Mouse (Mus musculus): ENCODE measurements around the gene Axin2.
"Not testable (repeated sequence)": the region's sequence is repeated elsewhere in the genome, so short reads cannot be mapped to it uniquely, and the experiment has no call there.

Axin2 gene

DNA sequence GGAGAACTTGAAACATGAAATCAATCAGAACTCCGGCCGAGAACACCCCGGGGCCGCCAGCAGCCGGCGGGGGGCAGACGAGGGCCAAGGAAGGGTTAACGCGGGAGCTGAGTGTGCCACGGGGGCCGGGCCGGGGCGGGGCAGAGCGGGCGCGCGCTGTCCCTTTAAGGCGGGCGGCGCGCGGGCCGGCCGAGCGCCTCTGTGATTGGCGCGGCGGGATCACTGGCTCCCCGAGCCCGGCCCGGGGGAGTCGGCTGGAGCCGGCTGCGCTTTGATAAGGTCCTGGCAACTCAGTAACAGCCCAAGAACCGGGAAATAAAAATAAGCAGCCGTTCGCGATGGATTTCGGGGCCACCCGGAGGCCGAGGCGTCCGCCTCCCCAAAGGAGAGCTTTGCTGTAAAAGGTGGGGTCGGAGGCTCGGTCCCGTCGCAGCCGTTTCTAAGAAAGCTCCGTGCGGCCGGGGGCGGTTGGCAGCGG, at the start of gene Axin2:
Axin2 (plus strand) TSS at position 192 of the 478 bp plus-strand sequence.
- ChIA-PET POLR2A (interaction anchor here in 3 of 4 experiments (0.6 to 3.1 kb wide), 13 partner anchors 8 to 495 kb away, joined by 3 to 34 read pairs (median 3); partner anchors contain the start of gene Cep112 (in 1 of the 3)), CTCF (interaction anchor here in 3 of 4 experiments (0.6 to 0.9 kb wide), 7 partner anchors 9 to 571 kb away, joined by 3 to 12 read pairs (median 3); no protein-coding TSS in a partner anchor)

DNA sequence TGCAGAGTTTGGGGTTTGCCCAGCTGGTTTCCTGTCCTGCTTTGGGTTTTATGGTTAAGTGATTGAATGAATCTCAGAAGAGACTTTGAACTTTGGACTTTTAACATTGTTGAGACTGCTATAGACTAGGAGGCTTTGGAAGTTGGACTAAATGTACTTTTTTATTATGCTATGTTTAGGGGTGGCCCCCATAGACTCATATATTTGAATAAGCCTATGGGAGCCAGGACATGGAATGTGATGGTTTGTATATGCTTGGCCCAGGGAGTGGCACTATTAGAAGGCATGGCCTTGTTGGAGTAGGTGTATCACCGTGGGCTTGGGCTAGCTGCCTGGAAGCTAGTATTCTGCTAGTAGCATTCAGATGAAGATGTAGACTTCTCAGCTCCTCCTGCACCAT, 48.9 kb upstream of the Axin2 start:
- CTCF ChIA-PET, POLR2A ChIA-PET: not testable (repeated sequence)

DNA sequence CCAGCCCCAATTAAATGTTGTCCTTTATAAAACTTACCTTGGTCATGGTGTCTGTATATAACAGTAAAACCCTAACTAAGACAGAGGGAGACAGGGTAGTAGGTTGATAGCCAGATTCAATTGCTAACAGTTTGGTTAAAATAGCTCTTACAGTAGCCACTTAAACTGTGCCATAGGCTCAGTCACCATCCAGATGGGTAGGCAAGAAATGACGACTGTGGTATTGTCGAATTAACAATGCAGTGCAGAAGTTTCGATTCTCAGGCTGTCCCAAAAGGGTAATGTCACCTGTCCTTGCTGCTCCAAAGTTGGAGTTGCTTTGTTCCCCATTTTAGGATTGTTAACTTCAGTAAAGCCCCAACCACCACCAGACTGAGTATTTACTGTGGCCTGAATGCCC, 48.4 kb upstream of the Axin2 start:
- POLR2A ChIA-PET = no interaction called here
- CTCF ChIA-PET = no interaction called here

DNA sequence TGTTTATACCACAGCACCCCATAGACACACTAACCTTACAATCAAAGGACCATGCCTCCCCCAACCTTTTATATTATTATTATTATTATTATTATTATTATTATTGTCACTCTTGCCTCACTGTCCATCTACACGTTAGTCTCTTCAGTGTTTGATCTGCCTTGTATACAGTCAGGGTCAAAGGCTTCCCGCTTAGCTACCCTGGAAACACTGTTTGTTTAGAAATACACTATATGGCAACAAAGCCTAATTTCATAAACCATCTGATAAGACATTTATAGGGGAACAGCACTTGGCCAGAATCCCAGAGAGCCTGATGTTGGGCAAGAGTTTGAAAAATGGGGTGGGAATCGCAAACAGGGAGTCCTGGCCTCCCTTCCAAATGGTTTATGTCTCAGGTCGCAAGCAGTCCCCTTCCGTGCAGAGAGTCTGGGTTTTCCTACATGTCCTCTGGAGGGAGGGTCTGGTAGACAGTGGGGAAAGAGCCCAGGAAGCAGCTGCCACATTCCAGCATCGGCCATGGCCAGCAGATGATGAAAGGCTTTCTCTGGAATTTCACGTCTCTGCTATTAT, 43.4 kb upstream of the Axin2 start:
- ChIA-PET CTCF (no interaction called here), POLR2A (no interaction called here)

DNA sequence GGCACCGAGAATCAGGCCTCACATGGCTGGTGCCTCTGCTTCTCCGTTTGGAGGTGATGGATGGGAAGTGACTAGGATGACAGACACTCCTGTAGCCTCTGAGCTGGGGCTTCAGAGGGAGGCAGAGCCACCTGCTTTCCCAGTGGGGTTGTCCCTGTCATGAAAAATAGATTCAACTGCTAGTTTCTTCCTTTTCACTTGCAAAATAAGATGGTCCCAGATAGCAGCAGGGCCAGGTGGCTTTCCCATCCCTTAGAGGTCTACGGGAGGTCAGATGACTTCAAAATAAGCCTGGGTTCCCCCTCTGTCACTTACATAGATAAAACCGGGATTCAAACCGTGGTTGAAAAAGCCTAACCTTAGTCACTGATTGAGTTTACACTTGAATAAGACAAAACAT, 42.6 kb upstream of the Axin2 start:
- CTCF ChIA-PET = no interaction called here

DNA sequence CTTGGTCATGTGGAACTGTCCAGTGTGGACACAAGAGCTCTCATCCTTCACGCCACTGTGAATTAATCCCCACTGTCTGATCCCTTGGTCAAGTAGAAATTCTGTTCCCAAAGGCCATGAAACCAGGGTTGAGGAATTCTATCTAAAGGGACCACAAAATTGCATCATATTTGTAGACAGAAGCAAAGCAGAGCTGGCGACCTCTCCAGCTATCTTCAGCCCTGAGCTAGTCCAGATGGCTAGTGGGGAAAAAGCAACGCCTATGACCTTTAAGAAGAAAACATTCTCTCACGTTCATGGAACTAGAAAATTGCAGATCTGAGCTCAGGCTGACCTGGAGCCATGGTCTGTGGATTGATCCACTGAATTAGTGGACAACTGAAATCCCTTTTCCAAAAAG, 39.6 kb upstream of the Axin2 start:
- ChIA-PET POLR2A (interaction anchor here in 1 of 4 experiments (0.5 kb wide), 1 partner anchor 61 kb away, joined by 4 read pairs; no protein-coding TSS in a partner anchor), CTCF (no interaction called here)

More for the DNA sequence above, 42.6 kb upstream of the Axin2 start:
- POLR2A ChIA-PET = no interaction called here

DNA sequence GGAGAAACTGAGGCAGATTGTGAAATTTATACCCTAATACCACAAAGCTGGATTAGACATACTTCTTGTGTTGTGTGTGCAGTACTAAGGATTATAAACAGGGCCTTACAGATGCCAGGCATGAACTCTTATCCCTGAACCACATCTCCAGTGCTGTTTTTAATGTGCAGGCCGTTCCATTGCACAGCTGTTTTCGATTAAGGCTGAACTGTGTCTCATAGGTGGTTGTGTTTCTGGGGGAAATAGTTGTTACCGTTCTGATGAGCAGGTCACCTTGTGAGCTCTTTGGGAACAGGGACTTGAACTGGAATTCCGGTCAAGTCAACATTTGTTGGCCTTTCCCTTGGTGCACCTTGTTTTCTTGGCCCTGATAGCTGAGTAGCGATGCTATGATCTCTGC, 38.5 kb upstream of the Axin2 start:
- CTCF ChIA-PET = no interaction called here
- POLR2A ChIA-PET = no interaction called here

DNA sequence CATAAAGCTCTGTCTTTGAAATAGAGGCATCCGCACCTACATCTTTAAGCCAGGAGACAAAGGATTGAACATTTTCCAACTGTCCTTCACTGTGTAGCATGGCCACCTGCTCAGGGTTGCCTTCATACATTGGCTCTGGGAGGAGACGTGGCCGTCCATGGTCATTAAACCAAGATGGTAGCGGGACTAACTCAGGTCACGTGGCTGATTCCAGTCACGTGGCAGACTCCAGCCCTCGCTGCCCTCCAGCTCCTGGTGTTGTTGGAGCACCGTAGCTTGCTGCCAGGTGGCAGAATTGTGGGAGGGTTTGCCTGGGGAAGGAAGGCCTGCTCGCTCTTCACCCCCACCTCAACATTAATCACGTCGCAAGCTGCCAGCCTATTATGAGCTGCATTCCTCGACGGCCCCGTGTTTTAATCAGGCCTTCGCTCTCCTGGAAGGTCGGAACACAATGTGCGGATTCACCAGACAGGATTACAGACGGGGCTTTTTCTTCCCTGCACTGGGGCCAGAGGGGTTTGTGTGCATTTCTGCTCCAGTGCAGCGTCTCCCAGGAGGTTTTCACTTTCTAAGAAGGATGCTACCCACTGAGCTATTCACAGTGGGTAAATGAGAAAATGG, 34.8 kb upstream of the Axin2 start:
- CTCF ChIA-PET = no interaction called here
- POLR2A ChIA-PET = interaction anchor here in 2 of 4 experiments (0.5 to 1.0 kb wide), 4 partner anchors 10 to 38 kb away, joined by 3 read pairs; partner anchors contain the start of gene Axin2 (in 1 of the 2)

DNA sequence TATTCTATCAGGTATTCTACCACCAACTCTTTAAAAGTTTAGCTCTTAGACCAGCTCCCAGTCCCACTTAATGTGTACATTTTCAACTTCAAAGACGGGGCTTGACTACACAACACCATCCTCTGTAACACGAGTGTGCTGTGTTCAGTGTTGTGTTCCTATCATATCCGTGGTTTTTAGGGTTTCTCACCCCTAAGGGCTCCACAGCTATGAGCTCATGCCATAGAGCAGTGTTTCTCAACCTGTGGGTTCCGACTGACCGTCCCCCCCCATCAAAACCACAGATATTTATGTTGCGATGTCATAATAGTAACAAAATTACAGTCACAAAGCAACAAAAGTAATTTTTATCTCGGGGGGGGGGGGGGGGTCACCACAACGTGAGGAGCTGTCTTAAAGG, 34.1 kb upstream of the Axin2 start:
- ChIA-PET CTCF (interaction anchor here in 1 of 4 experiments (0.6 to 0.7 kb wide), 2 partner anchors 412 to 1374 kb away, joined by 4 read pairs; partner anchors contain the start of gene Rgs9), POLR2A (interaction anchor here in 2 of 4 experiments (0.5 to 1.0 kb wide), 4 partner anchors 25 to 94 kb away, joined by 3 to 5 read pairs (median 3); partner anchors contain the start of gene Axin2 (in 1 of the 2))

DNA sequence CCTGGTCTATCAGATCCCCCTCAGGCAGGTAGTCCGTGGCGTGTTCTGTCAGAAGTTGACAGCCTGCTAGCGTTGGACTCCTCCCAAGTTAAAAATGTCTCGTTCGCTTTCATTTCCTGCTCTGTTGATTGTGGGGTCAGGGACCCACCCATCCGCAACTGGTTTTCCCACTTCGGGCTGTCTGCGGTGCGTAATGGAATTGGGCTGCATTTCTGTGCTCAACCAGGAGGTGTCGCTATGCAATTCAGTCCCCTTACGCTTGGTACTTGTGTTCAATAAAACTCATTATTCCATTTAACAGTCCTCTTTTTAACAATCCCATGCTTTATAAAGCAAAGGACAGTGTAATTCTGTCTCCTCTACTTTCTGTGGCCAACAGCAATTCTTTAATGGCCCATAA, 31.0 kb upstream of the Axin2 start:
- ChIA-PET CTCF (no interaction called here), POLR2A (no interaction called here)

DNA sequence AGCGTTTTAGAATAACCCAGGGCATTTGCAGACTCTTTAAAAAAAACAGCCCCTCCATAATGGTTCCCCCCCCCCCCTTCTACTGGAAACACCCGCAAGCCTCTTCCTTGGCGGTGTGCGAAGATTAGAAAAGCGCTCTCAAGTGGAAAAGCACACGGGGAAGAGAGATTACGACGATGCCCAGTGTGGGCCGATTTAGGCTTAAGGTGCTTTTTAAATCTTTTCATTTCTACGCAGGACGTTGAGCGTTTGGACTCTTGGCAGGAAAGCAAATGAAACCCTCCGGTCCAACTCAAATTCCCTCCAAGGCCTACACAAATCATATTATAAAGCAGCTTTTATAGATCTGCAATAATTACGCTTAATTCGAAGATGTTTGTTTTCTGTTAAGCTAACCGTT, 29.6 kb upstream of the Axin2 start:
- ChIA-PET POLR2A (interaction anchor here in 1 of 4 experiments (1.0 to 2.0 kb wide), 4 partner anchors 10 to 44 kb away, joined by 3 to 7 read pairs (median 4); no protein-coding TSS in a partner anchor), CTCF (no interaction called here)

DNA sequence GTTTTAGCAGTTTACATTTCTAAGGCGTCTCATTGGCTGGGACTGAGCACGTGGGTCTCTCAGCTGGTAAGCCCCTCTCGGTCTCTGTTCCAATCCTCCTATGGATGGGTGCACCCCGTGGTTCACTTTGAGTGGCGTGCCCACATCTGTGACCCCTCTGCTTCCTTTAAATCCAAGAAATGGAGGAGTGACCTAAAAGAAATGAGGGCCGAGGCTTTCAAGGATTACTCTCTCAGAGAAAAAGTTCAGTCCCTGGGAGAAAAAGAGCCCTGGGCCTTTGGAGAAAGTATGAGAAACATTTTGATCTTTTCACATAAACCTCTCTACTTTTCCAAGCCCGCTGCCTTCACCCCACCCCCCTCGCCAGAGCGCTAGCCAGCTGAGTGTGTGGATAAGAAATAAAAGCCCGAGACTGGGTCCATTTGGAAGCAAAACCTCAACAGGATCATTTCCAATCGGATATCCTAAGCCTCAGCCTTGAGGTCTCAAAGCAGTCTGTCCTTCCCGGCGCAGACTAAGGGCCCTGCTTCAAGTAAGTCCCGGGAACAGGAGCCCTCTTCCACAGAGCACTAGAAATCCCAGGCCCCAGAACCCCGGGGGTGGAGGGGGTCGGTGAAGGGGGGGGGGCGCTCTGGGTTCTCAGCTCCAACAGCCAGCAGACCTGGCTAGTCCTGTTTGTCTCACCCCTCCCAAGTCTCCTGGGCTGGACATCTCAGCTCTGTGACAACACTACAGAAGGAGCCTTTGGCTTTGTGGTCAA, 28.9 kb upstream of the Axin2 start:
- CTCF ChIA-PET = interaction anchor here in 2 of 4 experiments (0.5 to 0.7 kb wide), 3 partner anchors 46 to 433 kb away, joined by 3 to 6 read pairs (median 4); no protein-coding TSS in a partner anchor
- POLR2A ChIA-PET = interaction anchor here in 3 of 4 experiments (0.6 to 2.0 kb wide), 5 partner anchors 9 to 38 kb away, joined by 3 to 7 read pairs (median 3); no protein-coding TSS in a partner anchor

DNA sequence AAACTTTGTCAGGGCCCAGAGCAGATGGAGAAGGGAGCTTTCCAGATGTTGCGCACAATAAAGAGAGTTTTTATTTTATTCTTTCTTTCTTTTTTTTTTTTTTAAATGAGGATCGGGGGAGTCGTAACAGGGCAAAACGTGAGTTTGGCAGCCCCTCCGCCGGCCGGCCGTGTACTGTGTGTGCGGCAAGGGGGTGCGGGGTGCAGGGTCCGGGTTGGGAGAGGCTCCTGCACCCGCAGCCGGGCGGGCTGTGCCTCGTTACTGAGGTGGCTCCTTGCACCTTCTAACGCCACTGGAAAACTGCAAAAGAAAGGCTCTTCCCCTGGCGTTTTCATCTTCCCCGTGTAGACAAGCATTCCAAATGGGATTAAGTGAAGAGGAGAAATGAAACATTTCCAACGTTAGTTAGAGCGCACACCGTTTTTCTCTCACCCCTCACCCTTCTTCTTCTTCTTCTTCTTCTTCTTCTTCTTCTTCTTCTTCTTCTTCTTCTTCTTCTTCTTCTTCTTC, 28.2 kb upstream of the Axin2 start:
- ChIA-PET POLR2A (interaction anchor here in 2 of 4 experiments (1.3 to 2.0 kb wide), 2 partner anchors 9 to 35 kb away, joined by 3 to 7 read pairs; no protein-coding TSS in a partner anchor), CTCF (interaction anchor here in 1 of 4 experiments (0.6 to 0.7 kb wide), 2 partner anchors 45 to 433 kb away, joined by 3 to 6 read pairs; no protein-coding TSS in a partner anchor)

DNA sequence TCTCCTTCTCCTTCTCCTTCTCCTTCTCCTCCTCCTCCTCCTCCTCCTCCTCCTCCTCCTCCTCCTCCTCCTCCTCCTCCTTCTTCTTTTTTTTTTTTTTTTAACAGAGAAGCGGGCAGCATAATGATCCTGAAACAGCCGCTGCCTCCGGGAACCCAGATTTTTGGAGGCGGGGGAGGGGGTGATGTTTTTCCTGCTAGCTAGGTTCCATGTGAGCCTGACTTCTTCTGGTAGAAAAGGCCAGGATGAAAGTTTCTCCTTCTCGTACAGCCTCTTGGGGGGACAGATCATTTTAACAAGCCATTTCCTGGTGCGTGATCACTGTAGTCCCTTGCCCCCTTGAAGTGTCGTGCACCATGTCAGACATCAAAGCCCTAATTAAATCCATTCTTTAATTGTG, 27.7 kb upstream of the Axin2 start:
- ChIA-PET CTCF (no interaction called here), POLR2A (interaction anchor here in 1 of 4 experiments (0.7 to 2.0 kb wide), 3 partner anchors 8 to 654 kb away, joined by 4 to 7 read pairs (median 4); no protein-coding TSS in a partner anchor)

DNA sequence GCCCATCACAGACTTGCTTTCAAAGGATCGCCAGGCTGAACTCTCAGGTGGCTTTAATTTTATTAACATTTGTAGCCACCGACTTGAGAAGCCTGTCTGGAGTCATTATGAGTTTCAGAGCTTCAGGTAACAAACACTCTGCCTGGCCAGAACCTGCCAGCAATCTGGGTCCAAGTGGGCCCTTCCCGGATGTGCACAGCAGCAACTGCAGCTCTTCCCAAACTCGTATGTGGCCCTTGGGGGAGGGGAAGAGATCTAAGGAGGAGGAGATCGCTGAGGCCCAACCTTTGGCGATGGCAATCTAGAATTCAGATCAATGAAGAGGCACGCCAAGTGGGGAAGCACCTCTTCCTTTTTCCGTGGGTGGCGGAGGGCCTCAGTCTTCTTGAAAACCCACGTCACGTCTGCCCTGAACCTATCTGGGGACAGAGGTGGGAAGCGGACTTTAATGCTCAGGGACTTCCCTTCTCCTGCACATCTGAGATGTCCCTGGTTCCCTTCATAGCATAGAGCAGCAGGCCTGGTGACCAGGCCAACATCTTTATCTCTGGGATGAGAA, 26.8 kb upstream of the Axin2 start:
- POLR2A ChIA-PET = interaction anchor here in 2 of 4 experiments (0.7 to 1.4 kb wide), 4 partner anchors 13 to 24 kb away, joined by 3 to 6 read pairs (median 4); no protein-coding TSS in a partner anchor
- CTCF ChIA-PET = no interaction called here

DNA sequence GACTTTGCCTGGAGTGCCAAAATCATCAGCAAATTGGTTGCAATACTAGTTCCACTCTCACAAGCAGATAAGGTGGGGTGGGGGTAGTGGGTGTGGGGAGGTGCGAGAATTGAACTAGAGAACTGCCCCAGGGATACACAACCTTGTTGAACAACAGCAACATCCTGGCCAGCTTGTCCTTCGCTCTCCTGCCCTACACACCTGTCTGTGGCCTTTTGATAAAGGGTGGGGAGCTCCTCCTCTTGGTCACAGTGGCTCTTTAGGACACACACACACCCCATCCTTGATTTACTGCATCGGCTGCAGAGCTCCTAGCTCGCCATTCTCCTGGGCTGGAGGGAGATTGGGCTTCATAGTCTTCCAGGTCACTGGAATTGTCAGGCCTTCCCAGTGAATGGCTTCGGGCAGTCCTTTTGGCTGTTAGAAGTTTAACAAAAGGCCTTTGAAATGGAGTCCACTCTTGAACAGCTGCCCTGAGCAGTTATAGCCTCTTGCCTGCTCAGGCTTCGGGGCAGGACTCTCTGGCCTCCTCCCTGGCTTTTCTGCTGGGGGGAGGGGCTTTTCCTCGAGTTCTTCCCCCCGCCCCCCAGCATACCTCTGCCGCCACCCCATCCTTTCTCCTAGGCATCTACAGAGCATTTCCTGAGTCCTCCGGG, 26.2 kb upstream of the Axin2 start:
- CTCF ChIA-PET = no interaction called here
- POLR2A ChIA-PET = interaction anchor here in 1 of 4 experiments (1.2 to 1.4 kb wide), 2 partner anchors 13 to 17 kb away, joined by 3 to 4 read pairs; no protein-coding TSS in a partner anchor

DNA sequence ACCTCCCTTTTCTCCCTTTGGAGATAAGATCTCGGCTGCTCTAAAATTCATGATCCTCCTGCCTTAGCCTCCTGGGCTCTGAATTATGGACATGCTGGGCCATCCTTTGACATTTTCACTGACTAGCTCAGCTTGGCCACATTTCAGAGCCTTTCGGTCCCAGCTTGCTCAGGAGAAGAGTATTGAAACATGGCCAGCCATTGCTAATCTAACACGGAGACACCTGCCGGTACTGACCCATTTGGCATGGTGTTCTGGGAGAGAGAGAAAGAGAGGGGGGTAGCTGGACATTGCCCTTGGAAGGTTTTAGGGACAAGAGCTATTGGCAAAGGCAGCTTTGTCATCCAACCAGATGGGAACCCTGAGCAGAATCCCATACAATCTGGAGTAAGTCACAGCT, 23.1 kb upstream of the Axin2 start:
- CTCF ChIA-PET = no interaction called here

DNA sequence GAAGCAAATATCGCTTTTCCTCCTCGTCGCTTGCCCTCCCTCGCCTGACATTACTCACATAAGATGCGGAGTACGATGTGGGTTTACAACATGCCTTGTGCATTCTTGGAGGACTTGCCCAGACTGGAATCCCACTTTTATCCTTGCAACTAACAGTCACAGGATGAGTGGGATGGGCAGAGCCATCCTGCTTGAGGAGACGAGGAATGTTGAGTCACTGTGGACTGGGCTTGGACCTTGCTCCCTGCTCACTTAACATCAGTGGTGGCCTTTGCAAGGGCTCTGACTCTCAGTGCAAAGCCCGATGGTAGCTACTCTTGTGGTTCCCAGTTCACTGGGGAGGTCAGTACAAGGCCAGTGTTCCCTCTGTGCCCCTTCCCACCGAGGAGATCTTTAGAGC, 22.1 kb upstream of the Axin2 start:
- ChIA-PET CTCF (no interaction called here), POLR2A (interaction anchor here in 2 of 4 experiments (0.9 to 2.0 kb wide), 3 partner anchors 12 to 29 kb away, joined by 4 to 10 read pairs (median 5); no protein-coding TSS in a partner anchor)

More for the DNA sequence above, 23.1 kb upstream of the Axin2 start:
- POLR2A ChIA-PET = interaction anchor here in 2 of 4 experiments (0.5 to 2.0 kb wide), 5 partner anchors 9 to 1351 kb away, joined by 3 to 10 read pairs (median 5); no protein-coding TSS in a partner anchor
